Mouse (Mus musculus): Measurements from ENCODE around the gene Cebpg.

Cebpg gene

GRCm38 (mm10) chr7:35036266-35036731 is 20.1 kb downstream of the Cebpg start:
- CTCF ChIA-PET, result interaction anchor here in 3 of 4 experiments (0.6 to 3.4 kb wide), 4 partner anchors 9 to 228 kb away, joined by 4 to 20 read pairs (median 11); no protein-coding TSS in a partner anchor
- POLR2A ChIA-PET, result interaction anchor here in 3 of 4 experiments (0.6 to 1.3 kb wide), 5 partner anchors 15 to 230 kb away, joined by 3 to 4 read pairs (median 3); no protein-coding TSS in a partner anchor

GRCm38 (mm10) chr7:35035565-35035964 is 20.8 kb downstream of the Cebpg start:
- CTCF ChIA-PET, result interaction anchor here in 3 of 4 experiments (0.5 to 1.9 kb wide), 6 partner anchors 9 to 584 kb away, joined by 3 to 13 read pairs (median 4); no protein-coding TSS in a partner anchor
- POLR2A ChIA-PET, result interaction anchor here (0.5 to 1.5 kb wide), 7 partner anchors 14 to 418 kb away, joined by 3 to 4 read pairs (median 3); partner anchors contain the start of gene Cebpg (in 1 of the 4)

GRCm38 (mm10) chr7:35035141-35035553 is 21.2 kb downstream of the Cebpg start:
- POLR2A ChIA-PET, result interaction anchor here in 3 of 4 experiments (0.5 to 1.5 kb wide), 7 partner anchors 15 to 418 kb away, joined by 3 to 4 read pairs (median 3); partner anchors contain the start of gene Cebpg (in 1 of the 3)
- CTCF ChIA-PET, result interaction anchor here in 3 of 4 experiments (0.5 to 1.9 kb wide), 7 partner anchors 8 to 584 kb away, joined by 3 to 13 read pairs (median 4); no protein-coding TSS in a partner anchor

DNA sequence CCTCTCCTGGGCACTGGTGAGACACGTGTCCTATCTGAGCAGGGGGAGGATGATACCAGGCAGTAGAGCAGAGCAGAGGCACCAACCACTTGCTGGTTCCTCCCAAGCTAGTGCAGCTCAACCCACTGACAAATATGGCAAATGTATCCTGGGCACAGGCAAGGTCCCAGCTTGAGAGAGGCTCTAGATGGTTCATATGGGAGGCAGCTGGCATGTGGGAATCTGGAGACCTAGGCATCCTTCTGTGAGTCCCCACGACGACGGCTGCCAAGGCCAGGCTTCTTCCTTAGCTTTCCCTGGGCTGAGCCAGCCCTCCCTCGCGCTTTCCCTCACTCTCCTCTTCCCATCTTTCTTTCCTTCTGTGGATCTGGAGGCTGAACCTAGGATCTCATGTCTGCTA is 25.8 kb downstream of the Cebpg start:
- ChIA-PET POLR2A (interaction anchor here in 2 of 4 experiments (0.6 to 2.0 kb wide), 3 partner anchors 13 to 25 kb away, joined by 3 to 6 read pairs (median 6); partner anchors contain the start of gene Cebpg (in 1 of the 2)), CTCF (interaction anchor here in 1 of 4 experiments (0.6 to 0.9 kb wide), 2 partner anchors 71 to 141 kb away, joined by 3 to 4 read pairs; no protein-coding TSS in a partner anchor)

- POLR2A ChIA-PET, result interaction anchor here in 2 of 4 experiments (1.1 to 1.4 kb wide), 2 partner anchors 14 to 270 kb away, joined by 4 read pairs; no protein-coding TSS in a partner anchor
- CTCF ChIA-PET, result interaction anchor here in 2 of 4 experiments (1.6 to 2.2 kb wide), 4 partner anchors 140 to 180 kb away, joined by 5 to 10 read pairs (median 6); no protein-coding TSS in a partner anchor
Observed at GRCm38 (mm10) chr7:35029648-35030047, 26.7 kb downstream of the Cebpg start.

- ChIA-PET CTCF (interaction anchor here (0.5 to 2.2 kb wide), 9 partner anchors 98 to 599 kb away, joined by 3 to 10 read pairs (median 5); no protein-coding TSS in a partner anchor), POLR2A (interaction anchor here in 3 of 4 experiments (0.7 to 1.4 kb wide), 6 partner anchors 11 to 270 kb away, joined by 3 to 4 read pairs (median 4); partner anchors contain the start of gene Cebpg (in 2 of the 3))
Observed at GRCm38 (mm10) chr7:35029228-35029627, 27.1 kb downstream of the Cebpg start.

GRCm38 (mm10) chr7:35028559-35028958 is 27.8 kb downstream of the Cebpg start:
- POLR2A ChIA-PET, result interaction anchor here in 3 of 4 experiments (0.6 to 1.4 kb wide), 9 partner anchors 10 to 584 kb away, joined by 3 to 8 read pairs (median 4); partner anchors contain the start of gene Cebpg (in 2 of the 3)
- CTCF ChIA-PET, result interaction anchor here (0.5 to 4.1 kb wide), 15 partner anchors 9 to 600 kb away, joined by 3 to 22 read pairs (median 5); no protein-coding TSS in a partner anchor

GRCm38 (mm10) chr7:35027801-35028420 is 28.5 kb downstream of the Cebpg start:
- CTCF ChIA-PET, result interaction anchor here (0.6 to 4.5 kb wide), 17 partner anchors 10 to 246 kb away, joined by 3 to 63 read pairs (median 4); partner anchors contain the start of gene Pepd (in 1 of the 4)
- POLR2A ChIA-PET, result interaction anchor here in 3 of 4 experiments (0.6 to 1.4 kb wide), 7 partner anchors 22 to 584 kb away, joined by 3 to 8 read pairs (median 3); partner anchors contain the start of gene Cebpg (in 2 of the 3)

- CTCF ChIA-PET, result interaction anchor here (0.5 to 4.5 kb wide), 40 partner anchors 8 to 633 kb away, joined by 3 to 63 read pairs (median 4); partner anchors contain the start of genes Cebpg (in 1 of the 4), Chst8 (in 1 of the 4) and Pepd (in 1 of the 4)
- POLR2A ChIA-PET, result interaction anchor here (0.6 to 1.4 kb wide), 7 partner anchors 12 to 145 kb away, joined by 3 to 4 read pairs (median 3); partner anchors contain the start of gene Cebpg (in 1 of the 4)
Observed at GRCm38 (mm10) chr7:35026838-35027291, 29.5 kb downstream of the Cebpg start.

GRCm38 (mm10) chr7:35026276-35026630 is 30.1 kb downstream of the Cebpg start:
- POLR2A ChIA-PET, result interaction anchor here (0.9 to 1.4 kb wide), 5 partner anchors 12 to 145 kb away, joined by 3 to 4 read pairs (median 3); partner anchors contain the start of gene Cebpg (in 1 of the 4)
- CTCF ChIA-PET, result interaction anchor here (0.5 to 4.5 kb wide), 43 partner anchors 9 to 239 kb away, joined by 3 to 63 read pairs (median 4); partner anchors contain the start of genes Cebpg (in 1 of the 4), Chst8 (in 1 of the 4) and Pepd (in 1 of the 4)

- ChIA-PET CTCF (interaction anchor here (0.5 to 4.5 kb wide), 41 partner anchors 9 to 592 kb away, joined by 3 to 63 read pairs (median 4); partner anchors contain the start of gene Cebpg (in 1 of the 4)), POLR2A (interaction anchor here in 1 of 4 experiments (1.3 to 1.4 kb wide), 2 partner anchors 17 to 146 kb away, joined by 3 to 4 read pairs; no protein-coding TSS in a partner anchor)
Observed at GRCm38 (mm10) chr7:35025409-35026275, 30.7 kb downstream of the Cebpg start.

DNA sequence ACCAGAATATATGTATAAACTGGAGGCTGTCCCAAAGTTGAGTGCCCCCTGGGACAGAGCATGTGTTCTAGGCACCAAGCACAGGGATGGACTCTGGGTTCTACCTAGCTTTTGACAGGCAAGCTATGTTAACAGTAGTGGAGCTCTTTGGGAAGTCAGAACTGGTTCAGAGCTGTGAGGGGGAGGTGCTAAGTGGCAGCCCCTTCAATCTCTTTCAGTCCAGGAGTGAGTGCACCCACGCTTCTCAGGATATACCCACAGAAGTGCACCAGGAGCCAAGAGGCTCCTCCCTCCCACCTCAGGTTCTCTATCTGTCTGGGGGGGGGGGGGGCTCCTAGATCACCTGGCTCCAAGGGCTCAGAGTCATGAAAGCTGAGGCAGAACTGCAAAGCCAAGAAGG is 31.9 kb downstream of the Cebpg start:
- POLR2A ChIA-PET, result interaction anchor here in 3 of 4 experiments (0.5 to 1.2 kb wide), 3 partner anchors 93 to 235 kb away, joined by 3 to 4 read pairs (median 3); no protein-coding TSS in a partner anchor

DNA sequence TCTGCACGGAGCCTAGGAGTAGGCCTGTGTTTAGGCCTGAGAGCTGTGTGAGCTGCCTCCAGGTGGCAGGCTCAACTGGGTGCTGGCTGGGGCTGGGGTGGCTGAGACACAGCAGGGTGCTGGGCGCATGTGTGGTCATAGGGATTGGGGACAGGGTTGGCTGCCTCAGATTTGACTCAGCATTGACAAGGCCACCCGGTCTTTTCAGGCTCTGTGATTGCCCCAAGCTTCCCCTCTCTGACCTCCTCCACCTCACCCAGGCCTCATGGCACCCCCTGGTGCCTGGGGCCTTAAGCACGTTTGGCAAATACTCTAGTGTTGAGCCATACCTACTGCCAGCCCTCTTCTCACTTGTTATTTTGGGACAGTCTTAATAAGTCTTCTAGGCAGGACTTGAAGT is 33.1 kb downstream of the Cebpg start:
- CTCF ChIA-PET, result interaction anchor here in 2 of 4 experiments (0.7 to 4.5 kb wide), 4 partner anchors 148 to 197 kb away, joined by 3 to 63 read pairs (median 30); no protein-coding TSS in a partner anchor
- POLR2A ChIA-PET, result interaction anchor here in 3 of 4 experiments (0.7 to 1.2 kb wide), 3 partner anchors 148 to 292 kb away, joined by 3 to 7 read pairs (median 3); no protein-coding TSS in a partner anchor

More for the DNA sequence above, 31.9 kb downstream of the Cebpg start:
- CTCF ChIA-PET, result interaction anchor here (0.6 to 4.5 kb wide), 8 partner anchors 22 to 240 kb away, joined by 5 to 63 read pairs (median 10); no protein-coding TSS in a partner anchor

GRCm38 (mm10) chr7:35021365-35021764 is 35.0 kb downstream of the Cebpg start:
- CTCF ChIA-PET, result interaction anchor here (0.5 to 2.7 kb wide), 9 partner anchors 11 to 336 kb away, joined by 3 to 10 read pairs (median 4); no protein-coding TSS in a partner anchor
- POLR2A ChIA-PET, result interaction anchor here in 2 of 4 experiments (0.9 to 1.1 kb wide), 2 partner anchors 9 to 15 kb away, joined by 3 read pairs; no protein-coding TSS in a partner anchor

GRCm38 (mm10) chr7:35015252-35015651 is 41.1 kb downstream of the Cebpg start:
- POLR2A ChIA-PET, result no interaction called here
- CTCF ChIA-PET, result interaction anchor here in 2 of 4 experiments (0.6 to 1.0 kb wide), 2 partner anchors 10 to 99 kb away, joined by 3 read pairs; no protein-coding TSS in a partner anchor

DNA sequence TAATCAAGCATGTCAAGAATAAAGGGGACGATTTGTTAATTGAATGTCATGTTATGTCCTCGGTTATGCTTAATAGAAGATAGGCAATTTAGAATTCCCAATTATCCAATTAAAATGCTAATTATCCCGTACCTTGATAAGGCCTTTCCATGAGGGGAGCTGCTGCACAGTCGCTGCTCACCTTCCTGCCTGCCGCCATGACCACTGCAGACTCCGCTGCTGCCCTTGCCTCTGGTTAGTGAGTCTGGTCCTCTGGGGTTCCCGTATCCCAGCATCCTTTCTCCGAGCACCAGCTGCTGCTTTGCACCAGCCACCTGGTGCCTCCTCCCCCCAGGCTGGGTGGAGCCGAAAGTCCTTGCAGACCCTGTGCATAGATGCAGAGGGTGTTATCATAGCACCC is 43.1 kb downstream of the Cebpg start:
- CTCF ChIA-PET, result interaction anchor here in 2 of 4 experiments (0.6 to 1.5 kb wide), 3 partner anchors 156 to 1012 kb away, joined by 3 to 6 read pairs (median 5); no protein-coding TSS in a partner anchor
- POLR2A ChIA-PET, result interaction anchor here in 2 of 4 experiments (0.7 to 1.6 kb wide), 4 partner anchors 9 to 27 kb away, joined by 3 to 4 read pairs (median 3); no protein-coding TSS in a partner anchor

Data from embryonic stem cell, embryonic (primary cell).